Mouse (Mus musculus): ENCODE data around the gene Lrg1.

DNA sequence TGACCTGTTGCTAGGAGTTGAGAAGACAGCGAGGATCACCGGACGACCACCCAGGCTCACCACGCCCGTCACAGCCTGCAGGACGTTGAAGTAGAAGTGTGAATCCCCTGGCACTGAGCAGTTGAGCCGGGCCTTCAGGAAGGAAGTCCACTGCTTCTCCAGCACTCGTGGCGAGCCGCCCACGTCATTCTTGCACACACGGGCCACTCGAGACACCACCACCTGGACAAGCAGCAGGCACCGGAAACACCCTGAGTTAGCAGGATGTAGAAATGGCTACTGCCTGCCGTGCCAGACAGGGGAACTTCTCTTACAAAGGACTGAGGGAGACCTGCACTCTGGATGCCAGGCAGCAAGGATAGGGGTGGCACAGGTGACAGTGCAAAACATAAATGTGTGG, 6.4 kb upstream of the Lrg1 start:
- TF ChIP-seq POLR2AphosphoS2 (IDR thresholded peaks at IDR 0.05; ENCODE audit: low read depth, low read length) (no peak), CTCF (conservative IDR thresholded peaks at IDR 0.05 in 1 of 2, IDR thresholded peaks at IDR 0.05 in 1 of 2; ENCODE audit: low read depth in 2 of 2, low read length in 2 of 2) (no peak), POLR2A (IDR thresholded peaks at IDR 0.05; ENCODE audit: low read depth, low read length) (no peak), CHD1 (IDR thresholded peaks at IDR 0.05; ENCODE audit: low read depth, low read length) (no peak), SMC3 (IDR thresholded peaks at IDR 0.05; ENCODE audit: low read depth, low read length) (no peak), ETS1 (conservative IDR thresholded peaks at IDR 0.05; ENCODE audit: low read depth, low read length) (no peak), MAZ (IDR thresholded peaks at IDR 0.05; ENCODE audit: low read depth, low read length) (no peak), MAX (IDR thresholded peaks at IDR 0.05; ENCODE audit: low read length) (no peak), USF1 (IDR thresholded peaks at IDR 0.05; ENCODE audit: low read depth, low read length) (no peak), EP300 (IDR thresholded peaks at IDR 0.05; ENCODE audit: low read length) (no peak), NRF1 (IDR thresholded peaks at IDR 0.05; ENCODE audit: low read depth, low read length) (no peak), NELFE (IDR thresholded peaks at IDR 0.05; ENCODE audit: low read depth, low read length) (no peak), ZC3H11A (IDR thresholded peaks at IDR 0.05; ENCODE audit: low read depth, low read length) (no peak), JUN (IDR thresholded peaks at IDR 0.05; ENCODE audit: insufficient read depth, low read depth, low read length) (no peak)

All from CH12.LX (cell line).